Mouse (Mus musculus) lung, postnatal 0 days (tissue): Measurements from ENCODE around the gene Ncf1.

ENCODE experiments used
- CTCF ChIP-seq: IDR thresholded peaks from 2 replicates; pipeline ENCODE4 v1.5.1; 2016; ENCODE audit warnings: antibody characterized with exemption, mild to moderate bottlenecking
- EP300 ChIP-seq: IDR thresholded peaks from 2 replicates; pipeline ENCODE4 v1.6.1; 2016; ENCODE audit warnings: antibody characterized with exemption, mild to moderate bottlenecking, control low read depth

- TF ChIP-seq EP300 (no peak), CTCF (no peak)
Measured at GRCm38 (mm10) chr5:134271421-134271820, 42.0 kb upstream of the Ncf1 start.
